Mouse (Mus musculus): Measurements from ENCODE around the gene Obox5.
A peak's percentile ranks its signal among the peaks of the same experiment; 100 is the strongest.
"Not testable (repeated sequence)": the region's sequence is repeated elsewhere in the genome, so short reads cannot be mapped to it uniquely, and the experiment has no call there.

Obox5 gene

GRCm38 (mm10) chr7:15749831-15750230 lies at the start of gene Obox5:
Obox5 (plus strand) TSS chr7:15750131.
- DNase-seq (ENCODE audit: low read depth, low spot score), result not testable (repeated sequence)

GRCm38 (mm10) chr7:15749296-15749695 lies 635 bp upstream of the Obox5 start:
- peak; percentile 20 for DNase-seq (ENCODE audit: low read depth, low spot score)

Measured in brain, adult 2 months (tissue).